Mouse (Mus musculus) midbrain, embryonic 10.5 days (tissue): ENCODE results near the gene Slc38a2. TPM values are rescaled to one million over a fixed set of nuclear protein-coding genes. Genes with fewer than 3 reads are reported as not detected.

Experiments used
- DNase-seq: peaks from one replicate; pipeline ENCODE4 v3.0.0-alpha.2; 2017; ENCODE audit warnings: low spot score
- H3K27ac ChIP-seq: fragments of 300-500 bp; sonication (generic); replicated peaks from 2 replicates; pipeline ENCODE4 v1.5.1; 2016; ENCODE audit warnings: mild to moderate bottlenecking
- H3K27me3 ChIP-seq: fragments of 300-500 bp; sonication (generic); 2 replicates; pipeline ENCODE4 v1.6.1; 2016; ENCODE audit warnings: low read depth, mild to moderate bottlenecking; ENCODE audit not compliant: poor library complexity, severe bottlenecking
- H3K36me3 ChIP-seq: fragments of 300-500 bp; sonication (generic); 2 replicates; pipeline ENCODE4 v1.6.1; 2016; ENCODE audit warnings: mild to moderate bottlenecking, moderate library complexity
- H3K4me1 ChIP-seq: fragments of 300-500 bp; sonication (generic); 2 replicates; pipeline ENCODE4 v1.6.1; 2016
- H3K4me3 ChIP-seq: fragments of 300-500 bp; sonication (generic); 2 replicates; pipeline ENCODE4 v1.5.1; 2016; ENCODE audit warnings: mild to moderate bottlenecking, moderate library complexity
- H3K9me3 ChIP-seq: fragments of 300-500 bp; sonication (generic); replicated peaks from 2 replicates; pipeline ENCODE4 v1.6.1; 2016; ENCODE audit warnings: mild to moderate bottlenecking
- WGBS: fragments of 180-500 bp; shearing (Covaris S2); methylation state at CpG from one replicate; pipeline ENCODE4 v1.1.7; 2016; 5-methylcytosine and 5-hydroxymethylcytosine counted together
- polyA plus RNA-seq: library from polyadenylated mRNA; unstranded; fragments of >200 nt; fragmentation: Nextera tagmentation; extraction: Ambion mirVana; gene quantifications from 2 replicates; pipeline ENCODE4 v1.2.1, GENCODE M21; 2016

The Slc38a2 gene
- polyA plus RNA-seq, 1 experiment from 2014 or later: 151 TPM

DNA sequence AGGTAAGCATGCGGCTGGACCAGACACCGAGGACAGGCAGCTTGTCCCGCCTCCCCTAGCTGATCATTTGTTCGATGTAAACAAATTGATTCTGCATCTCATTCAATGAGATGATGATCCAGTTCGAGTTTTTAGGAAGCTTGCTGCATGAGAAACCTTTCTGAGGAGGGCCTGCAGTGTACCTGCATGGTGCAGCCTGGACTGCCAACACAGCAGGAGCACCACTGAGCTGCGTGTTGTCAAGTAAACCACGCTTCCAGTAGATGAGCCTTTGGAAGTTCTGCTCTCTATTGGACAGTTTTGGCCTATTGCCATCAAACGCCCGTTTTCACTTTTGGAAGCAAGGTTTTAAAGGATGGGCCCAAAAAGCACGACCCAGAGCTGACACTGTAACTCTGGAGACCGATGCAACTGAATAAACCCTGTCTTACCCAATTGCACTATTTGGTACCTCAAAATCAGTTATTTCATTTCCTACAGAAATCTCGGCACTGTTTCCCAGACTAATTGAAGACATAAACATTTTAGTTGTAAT is 10.7 kb downstream of the Slc38a2 start:
- Histone ChIP-seq H3K27ac (no peak overlapping the region), H3K4me3 (no peak overlapping the region), H3K4me1 (peaks cover 3% of the 10 kb centered on the region; the same call in 1 of the 2 replicates), H3K27me3 (no peaks in the 10 kb centered on the region), H3K9me3 (no peaks in the 10 kb centered on the region), H3K36me3 (peaks cover 74% of the 10 kb centered on the region)
- DNase-seq: no peak
- 96% methylated on average over 12 of the region's 12 CpGs for WGBS

DNA sequence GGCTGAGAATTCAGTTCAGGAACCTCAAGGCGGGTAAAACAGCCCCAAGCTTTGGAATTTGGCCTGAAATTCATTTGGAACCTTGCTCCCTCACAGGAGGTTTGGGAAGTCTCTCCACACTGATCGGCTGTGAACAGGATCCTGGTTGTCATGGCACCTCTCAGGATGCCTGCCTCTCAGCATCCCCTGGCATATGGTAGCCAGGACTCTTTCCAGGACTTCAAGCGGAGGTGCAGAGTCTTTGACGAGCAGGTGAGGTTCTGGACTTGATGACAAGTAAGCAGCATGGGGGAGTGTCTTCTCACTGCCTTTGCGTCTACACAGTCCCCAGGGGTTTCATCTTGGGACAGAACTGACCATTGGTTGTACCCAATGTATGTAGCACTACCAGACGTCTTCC is 11.5 kb downstream of the Slc38a2 start:
- Histone ChIP-seq H3K36me3 (peaks cover 65% of the 10 kb centered on the region), H3K4me1 (peaks cover 3% of the 10 kb centered on the region; the same call in 1 of the 2 replicates), H3K9me3 (no peaks in the 10 kb centered on the region), H3K27ac (no peak overlapping the region), H3K27me3 (no peaks in the 10 kb centered on the region), H3K4me3 (no peak overlapping the region)
- no peak for DNase-seq
- WGBS: 83% methylated on average over 6 of the region's 6 CpGs

DNA sequence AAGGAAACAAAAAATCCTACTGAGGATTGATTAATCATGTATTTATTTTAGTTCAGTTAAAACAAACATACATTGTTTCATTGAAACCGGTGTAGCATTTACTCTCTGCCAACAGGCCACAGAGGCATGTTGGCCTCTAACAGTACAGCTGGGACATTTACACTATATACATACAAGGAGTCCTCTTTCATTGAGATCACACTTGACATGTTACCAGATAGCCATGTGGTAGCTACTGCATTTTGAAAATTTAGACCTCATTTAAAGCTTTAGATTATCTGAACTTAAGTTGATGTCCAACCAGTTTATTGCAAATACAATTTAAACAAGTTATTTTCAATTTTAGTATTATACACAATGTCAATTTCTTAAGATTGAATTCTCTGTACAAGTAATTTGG is 12.2 kb downstream of the Slc38a2 start:
- H3K27me3 ChIP-seq: no peaks in the 10 kb centered on the region
- 70% methylated on average over 1 of the region's 1 CpGs for WGBS
- H3K4me3 ChIP-seq: no peak overlapping the region
- H3K9me3 ChIP-seq: no peaks in the 10 kb centered on the region
- no peak for DNase-seq
- H3K4me1 ChIP-seq: peaks cover 3% of the 10 kb centered on the region; the same call in 1 of the 2 replicates
- peaks cover 59% of the 10 kb centered on the region for H3K36me3 ChIP-seq
- no peak overlapping the region for H3K27ac ChIP-seq

- 81% methylated on average over 9 of the region's 9 CpGs for WGBS
- no peak for DNase-seq
- no peak overlapping the region for H3K27ac ChIP-seq
- no peak overlapping the region for H3K4me3 ChIP-seq
- H3K4me1 ChIP-seq: peaks cover 3% of the 10 kb centered on the region; the same call in 1 of the 2 replicates
- peaks cover 50% of the 10 kb centered on the region for H3K36me3 ChIP-seq
- no peaks in the 10 kb centered on the region for H3K9me3 ChIP-seq
- H3K27me3 ChIP-seq: no peaks in the 10 kb centered on the region
Measured at GRCm38 (mm10) chr15:96686201-96687159, 13.1 kb downstream of the Slc38a2 start.

DNA sequence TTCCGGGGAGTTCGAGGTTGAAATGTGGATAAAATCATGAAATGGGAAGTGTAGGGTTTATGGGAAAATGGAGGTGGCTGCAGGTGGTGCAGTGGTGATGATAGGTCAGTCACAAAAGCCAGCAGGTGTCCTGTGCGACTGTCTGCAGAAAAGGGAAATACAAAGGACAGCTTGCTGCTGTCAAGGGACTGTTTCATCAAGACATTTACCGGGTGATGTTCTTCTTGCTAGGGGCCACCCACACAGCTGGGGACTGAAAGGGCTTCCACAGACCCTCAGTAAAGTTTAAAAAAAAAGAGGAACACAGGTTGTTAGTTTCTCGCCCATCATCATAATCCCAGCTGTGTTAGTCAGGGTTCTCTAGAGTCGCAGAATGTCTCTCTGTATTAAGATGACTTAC is 14.3 kb downstream of the Slc38a2 start:
- Histone ChIP-seq H3K4me1 (peaks cover 3% of the 10 kb centered on the region; the same call in 1 of the 2 replicates), H3K27me3 (no peaks in the 10 kb centered on the region), H3K36me3 (peaks cover 38% of the 10 kb centered on the region), H3K4me3 (no peak overlapping the region), H3K9me3 (no peaks in the 10 kb centered on the region), H3K27ac (no peak overlapping the region)
- WGBS: 79% methylated on average over 6 of the region's 6 CpGs
- no peak for DNase-seq

GRCm38 (mm10) chr15:96684132-96684830 is 15.2 kb downstream of the Slc38a2 start:
- Histone ChIP-seq H3K4me1 (peaks cover 3% of the 10 kb centered on the region; the same call in 1 of the 2 replicates), H3K27me3 (no peaks in the 10 kb centered on the region), H3K27ac (no peak overlapping the region), H3K9me3 (no peaks in the 10 kb centered on the region), H3K4me3 (no peak overlapping the region), H3K36me3 (peaks cover 28% of the 10 kb centered on the region)
- DNase-seq: no peak
- 49% methylated on average over 11 of the region's 11 CpGs for WGBS

GRCm38 (mm10) chr15:96678871-96679773 is 20.4 kb downstream of the Slc38a2 start:
- DNase-seq: no peak
- WGBS: 81% methylated on average over 19 of the region's 19 CpGs
- H3K27ac ChIP-seq: no peak overlapping the region
- no peaks in the 10 kb centered on the region for H3K4me1 ChIP-seq
- no peaks in the 10 kb centered on the region for H3K9me3 ChIP-seq
- no peaks in the 10 kb centered on the region for H3K27me3 ChIP-seq
- no peaks in the 10 kb centered on the region for H3K36me3 ChIP-seq
- H3K4me3 ChIP-seq: no peak overlapping the region

GRCm38 (mm10) chr15:96676518-96676917 is 23.0 kb downstream of the Slc38a2 start:
- no peaks in the 10 kb centered on the region for H3K36me3 ChIP-seq
- no peaks in the 10 kb centered on the region for H3K9me3 ChIP-seq
- no peak overlapping the region for H3K27ac ChIP-seq
- DNase-seq: no peak
- no peaks in the 10 kb centered on the region for H3K4me1 ChIP-seq
- 78% methylated on average over 10 of the region's 10 CpGs for WGBS
- no peaks in the 10 kb centered on the region for H3K27me3 ChIP-seq
- no peak overlapping the region for H3K4me3 ChIP-seq

DNA sequence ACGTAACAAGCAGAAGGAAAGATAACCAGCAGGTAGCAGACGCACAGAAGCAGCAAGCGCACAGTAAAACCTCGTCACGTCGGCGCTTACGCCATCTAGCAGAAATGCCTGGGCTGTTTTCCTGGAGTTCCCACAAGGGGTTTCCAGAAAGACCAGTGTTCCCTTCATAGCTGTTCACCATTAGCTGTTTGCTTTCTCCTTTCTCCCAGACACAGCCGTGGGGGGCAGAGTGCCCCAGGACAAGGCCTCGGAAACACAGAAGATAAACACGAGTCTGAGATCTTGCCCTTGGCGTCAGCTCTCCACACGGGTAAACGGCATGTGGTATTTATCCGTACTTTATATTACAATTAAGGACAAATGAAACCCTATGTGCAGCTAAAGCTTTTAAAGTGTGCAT is 23.8 kb downstream of the Slc38a2 start:
- Histone ChIP-seq H3K9me3 (no peaks in the 10 kb centered on the region), H3K4me3 (no peak overlapping the region), H3K4me1 (no peaks in the 10 kb centered on the region), H3K27ac (no peak overlapping the region), H3K27me3 (no peaks in the 10 kb centered on the region), H3K36me3 (no peaks in the 10 kb centered on the region)
- 89% methylated on average over 15 of the region's 15 CpGs for WGBS
- no peak for DNase-seq

DNA sequence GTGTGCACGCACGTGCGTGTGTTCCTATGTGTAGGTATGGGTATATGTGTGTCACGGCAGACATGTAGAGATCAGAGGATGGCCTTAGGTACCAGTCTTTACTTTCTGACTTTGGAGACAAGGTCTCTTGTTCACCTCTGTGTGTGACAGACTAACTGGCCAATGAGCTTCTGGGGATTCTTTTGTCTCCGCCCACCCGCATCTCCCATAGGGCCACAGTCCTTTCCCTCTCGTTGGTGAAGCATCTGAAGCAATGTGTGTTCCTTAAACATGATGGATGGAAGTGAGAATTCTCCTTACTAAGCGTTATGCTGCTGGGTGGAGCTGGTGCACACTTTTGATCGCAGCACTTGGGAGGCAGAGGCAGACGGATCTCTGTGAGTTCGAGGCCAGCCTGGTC is 24.5 kb downstream of the Slc38a2 start:
- H3K4me1 ChIP-seq: no peaks in the 10 kb centered on the region
- H3K9me3 ChIP-seq: no peaks in the 10 kb centered on the region
- no peaks in the 10 kb centered on the region for H3K27me3 ChIP-seq
- H3K36me3 ChIP-seq: no peaks in the 10 kb centered on the region
- DNase-seq: no peak
- H3K4me3 ChIP-seq: no peak overlapping the region
- 83% methylated on average over 11 of the region's 11 CpGs for WGBS
- no peak overlapping the region for H3K27ac ChIP-seq

- H3K36me3 ChIP-seq: no peaks in the 10 kb centered on the region
- 66% methylated on average over 1 of the region's 1 CpGs for WGBS
- H3K4me3 ChIP-seq: no peak overlapping the region
- no peaks in the 10 kb centered on the region for H3K9me3 ChIP-seq
- no peak overlapping the region for H3K27ac ChIP-seq
- no peaks in the 10 kb centered on the region for H3K27me3 ChIP-seq
- no peak for DNase-seq
- no peaks in the 10 kb centered on the region for H3K4me1 ChIP-seq
Measured at GRCm38 (mm10) chr15:96674089-96674488, 25.4 kb downstream of the Slc38a2 start.

DNA sequence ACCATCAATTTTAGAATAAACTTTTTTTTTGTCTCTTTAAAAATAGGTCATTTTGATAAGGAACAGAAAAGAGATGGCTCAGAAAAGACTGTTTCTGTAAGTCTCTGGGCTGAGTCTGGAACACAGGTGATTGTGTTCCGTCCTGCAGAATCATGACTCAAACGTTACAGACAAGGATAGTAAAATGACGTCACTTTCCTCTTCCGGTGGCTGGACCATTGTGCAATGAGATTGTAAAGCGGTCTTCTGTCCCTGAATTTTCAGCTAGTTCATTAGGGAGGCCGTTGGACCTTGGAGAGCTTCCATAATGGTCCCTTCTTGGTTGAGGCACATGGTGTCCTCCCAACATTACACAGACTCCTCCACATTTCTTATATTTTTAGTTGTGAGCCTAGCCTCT is 29.8 kb downstream of the Slc38a2 start:
- H3K27me3 ChIP-seq: no peaks in the 10 kb centered on the region; the same call in 1 of the 2 replicates
- no peak for DNase-seq
- H3K4me1 ChIP-seq: no peaks in the 10 kb centered on the region
- no peak overlapping the region for H3K27ac ChIP-seq
- H3K4me3 ChIP-seq: no peak overlapping the region
- H3K9me3 ChIP-seq: no peaks in the 10 kb centered on the region
- WGBS: 86% methylated on average over 6 of the region's 6 CpGs
- no peaks in the 10 kb centered on the region for H3K36me3 ChIP-seq
